Mouse (Mus musculus): ENCODE measurements around the gene 1700069L16Rik.

- TF ChIP-seq CTCF (IDR thresholded peaks at IDR 0.05; ENCODE audit: low read depth) (no peak), EP300 (IDR thresholded peaks at IDR 0.05; ENCODE audit: low read depth) (no peak)
Observed at GRCm38 (mm10) chr5:113755347-113756030, 30.9 kb upstream of the 1700069L16Rik start.

All from liver, postnatal 0 days (tissue).